Mouse (Mus musculus) mouse trophoblast stem cell (cell line): ENCODE measurements around the gene Zfp617.
"Not testable (repeated sequence)": the region's sequence is repeated elsewhere in the genome, so short reads cannot be mapped to it uniquely, and the experiment has no call there.

Experiments used
- in situ Hi-C, 2 experiments: fragments of 300-500 bp; cut with MseI, MboI; formaldehyde crosslinking; loops; 2 replicates in 1 of 2; 3 replicates in 1 of 2; pipeline ENCODE4 v1.15.1; 2025

Zfp617 gene

GRCm38 (mm10) chr8:71908309-71909261 is at the start of gene Zfp617, which contains the start of gene Zfp882:
TSS of gene Zfp617 (plus strand) at chr8:71908635.
TSS of gene Zfp882 (plus strand) at chr8:71908608.
- in situ Hi-C loops = no loop called here

GRCm38 (mm10) chr8:71861551-71861950 is 46.9 kb upstream of the Zfp617 start:
- in situ Hi-C loops = not testable (repeated sequence)

- in situ Hi-C loops = not testable (repeated sequence)
These were observed 46.4 kb upstream of the Zfp617 start for GRCm38 (mm10) chr8:71862038-71862437.

GRCm38 (mm10) chr8:71881618-71882274 is 26.7 kb upstream of the Zfp617 start, which contains the start of gene Zfp709:
TSS of gene Zfp709 (plus strand) at chr8:71882019.
- in situ Hi-C loops = no loop called here

- in situ Hi-C loops = not testable (repeated sequence)
These were observed 7.8 kb upstream of the Zfp617 start for GRCm38 (mm10) chr8:71900666-71901065.

- in situ Hi-C loops = not testable (repeated sequence)
These were observed 5.4 kb upstream of the Zfp617 start for GRCm38 (mm10) chr8:71903084-71903483.

GRCm38 (mm10) chr8:71906809-71907208 is 1.6 kb upstream of the Zfp617 start:
- in situ Hi-C loops = no loop called here

- in situ Hi-C loops = no loop called here
These were observed 607 bp upstream of the Zfp617 start for GRCm38 (mm10) chr8:71907798-71908257.

- in situ Hi-C loops = no loop called here
These were observed 3.9 kb downstream of the Zfp617 start for GRCm38 (mm10) chr8:71912286-71912685.

- in situ Hi-C loops = no loop called here
These were observed 14.3 kb downstream of the Zfp617 start for GRCm38 (mm10) chr8:71922567-71923401.

GRCm38 (mm10) chr8:71925791-71926190 is 17.4 kb downstream of the Zfp617 start:
- in situ Hi-C loops = no loop called here

- in situ Hi-C loops = no loop called here
These were observed 18.1 kb downstream of the Zfp617 start for GRCm38 (mm10) chr8:71926551-71926950.

- in situ Hi-C loops = no loop called here
These were observed 19.3 kb downstream of the Zfp617 start for GRCm38 (mm10) chr8:71927779-71928178.

GRCm38 (mm10) chr8:71938037-71938436 is 29.6 kb downstream of the Zfp617 start:
- in situ Hi-C loops = not testable (repeated sequence)

GRCm38 (mm10) chr8:71940293-71941208 is 32.1 kb downstream of the Zfp617 start:
- in situ Hi-C loops = no loop called here

- in situ Hi-C loops = no loop called here
These were observed 33.3 kb downstream of the Zfp617 start for GRCm38 (mm10) chr8:71941776-71942175.

GRCm38 (mm10) chr8:71948624-71949023 is 40.2 kb downstream of the Zfp617 start:
- in situ Hi-C loops = no loop called here

- in situ Hi-C loops = no loop called here
These were observed 42.2 kb downstream of the Zfp617 start, which contains the start of gene Zfp961 for GRCm38 (mm10) chr8:71950482-71951221. TSS of gene Zfp961 (plus strand) at chr8:71951038.

GRCm38 (mm10) chr8:71951436-71952161 is 43.2 kb downstream of the Zfp617 start:
- in situ Hi-C loops = no loop called here
